Mouse (Mus musculus): ENCODE measurements around the gene Map3k20. TPM values are rescaled to one million over a fixed set of nuclear protein-coding genes. Genes with fewer than 3 reads are reported as not detected.

Gene Map3k20
- polyA plus RNA-seq, 1 experiment from 2014 or later = 10.1 TPM

DNA sequence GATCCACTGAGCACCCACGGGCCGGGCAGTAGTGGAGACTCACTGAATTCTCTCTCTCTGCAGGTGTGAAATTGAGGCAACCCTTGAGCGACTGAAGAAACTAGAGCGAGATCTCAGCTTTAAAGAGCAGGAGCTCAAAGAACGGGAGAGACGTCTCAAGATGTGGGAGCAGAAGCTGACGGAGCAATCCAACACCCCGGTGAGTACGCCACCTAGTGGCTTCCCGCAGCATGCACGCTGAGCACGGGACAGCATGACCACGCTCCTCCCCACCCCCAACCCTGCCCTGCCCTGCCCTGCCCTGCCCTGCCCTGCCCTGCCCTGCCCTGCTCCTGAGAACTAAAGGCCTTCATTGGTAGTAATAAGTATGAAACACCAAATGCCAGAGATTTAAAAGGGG, 112.8 kb downstream of the Map3k20 start:
- Histone ChIP-seq H3K4me1 (ENCODE audit: control insufficient read depth, insufficient read depth, low read length) (0 out of 2 replicates have a peak, but pooled peaks cover 2% of the 10 kb centered on the region), H3K27ac (replicated peaks; ENCODE audit: low read depth, low read length) (no peak overlapping the region), H3K9ac (ENCODE audit: low read length) (no peak overlapping the region), H3K36me3 (ENCODE audit: control insufficient read depth, insufficient read depth, low read length) (no peaks in the 10 kb centered on the region), H3K4me3 (ENCODE audit: low read depth, low read length) (no peak overlapping the region), H3K4me2 (ENCODE audit: low read depth, severe bottlenecking) (no peak overlapping the region), H3K27me3 (ENCODE audit: control insufficient read depth, insufficient read depth, low read length) (no peaks in the 10 kb centered on the region), H3K9me3 (ENCODE audit: control insufficient read depth, low read length) (no peaks in the 10 kb centered on the region; the same call in 1 of the 2 replicates)
- WGBS = 20% methylated on average over 13 of the region's 13 CpGs
- peak; percentile 74 for DNase-seq (ENCODE audit: low spot score)
- ATAC-seq (ENCODE audit: insufficient number of reproducible peaks, low FRiP score, low TSS enrichment, low read depth) = no peak

DNA sequence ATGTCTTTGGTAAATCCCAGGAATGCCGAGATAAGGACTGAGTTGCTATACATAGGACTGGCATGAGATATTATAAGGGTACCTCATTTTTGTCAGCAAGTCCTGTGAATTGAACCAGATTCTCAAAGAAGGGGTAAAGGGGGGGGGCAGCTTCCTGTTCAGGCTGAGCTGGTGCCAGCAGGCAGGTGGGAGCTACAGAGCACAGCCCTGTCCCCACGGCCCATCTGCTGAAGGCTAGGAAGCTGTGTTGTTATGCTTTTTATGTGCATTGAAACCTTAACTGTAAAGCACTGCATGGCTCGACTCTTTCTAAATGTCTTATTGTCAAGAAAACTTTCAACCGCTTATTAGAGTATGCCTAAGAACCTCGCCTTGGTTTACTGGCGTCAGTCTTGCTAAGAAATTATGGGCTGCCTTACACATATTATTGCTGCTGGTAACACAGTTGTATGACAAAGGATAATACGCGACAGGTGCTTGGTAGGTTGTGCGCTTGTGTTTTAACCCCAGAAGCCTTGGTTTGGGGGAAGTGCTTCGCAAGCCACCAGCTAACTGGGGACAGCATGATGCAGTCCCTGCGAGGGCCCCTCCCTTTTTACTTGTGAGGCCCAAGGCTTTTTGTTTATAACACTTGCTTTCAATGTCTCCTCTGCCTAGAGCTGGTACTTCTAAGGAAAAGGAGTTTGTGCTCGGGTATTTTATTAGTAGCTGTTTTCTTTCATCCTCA, 114.2 kb downstream of the Map3k20 start:
- Histone ChIP-seq H3K27me3 (ENCODE audit: control insufficient read depth, insufficient read depth, low read length) (no peaks in the 10 kb centered on the region), H3K4me1 (ENCODE audit: control insufficient read depth, insufficient read depth, low read length) (0 out of 2 replicates have a peak, but pooled peaks cover 2% of the 10 kb centered on the region), H3K4me2 (ENCODE audit: low read depth, severe bottlenecking) (no peak overlapping the region), H3K27ac (replicated peaks; ENCODE audit: low read depth, low read length) (no peak overlapping the region), H3K36me3 (ENCODE audit: control insufficient read depth, insufficient read depth, low read length) (no peaks in the 10 kb centered on the region), H3K9me3 (ENCODE audit: control insufficient read depth, low read length) (no peaks in the 10 kb centered on the region; the same call in 1 of the 2 replicates), H3K9ac (ENCODE audit: low read length) (no peak overlapping the region), H3K4me3 (ENCODE audit: low read depth, low read length) (no peak overlapping the region)
- WGBS = 62% methylated on average over 12 of the region's 12 CpGs
- ATAC-seq (ENCODE audit: insufficient number of reproducible peaks, low FRiP score, low TSS enrichment, low read depth) (no peak), DNase-seq (ENCODE audit: low spot score) (no peak)

DNA sequence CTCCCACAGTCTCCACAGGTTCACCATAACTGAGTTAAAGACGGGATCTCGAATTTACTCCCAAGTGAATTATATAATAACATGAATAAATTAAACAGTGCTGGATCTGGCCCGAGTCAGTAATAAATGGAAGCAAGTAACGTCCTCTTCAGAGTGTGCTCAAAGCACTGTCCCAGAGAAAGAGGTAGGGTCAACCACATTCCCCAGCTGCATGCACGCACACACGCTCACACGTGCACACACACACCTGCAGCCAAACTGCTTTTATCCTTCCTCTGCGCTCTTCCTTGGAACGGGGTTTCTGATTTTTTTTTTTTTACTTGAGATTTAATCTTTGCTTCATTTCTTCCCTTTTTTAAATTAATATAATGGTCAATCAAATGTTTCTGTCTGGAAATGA, 115.9 kb downstream of the Map3k20 start:
- DNase-seq (ENCODE audit: low spot score) = no peak
- Histone ChIP-seq H3K36me3 (ENCODE audit: control insufficient read depth, insufficient read depth, low read length) (no peaks in the 10 kb centered on the region), H3K9ac (ENCODE audit: low read length) (no peak overlapping the region), H3K27me3 (ENCODE audit: control insufficient read depth, insufficient read depth, low read length) (no peaks in the 10 kb centered on the region), H3K9me3 (ENCODE audit: control insufficient read depth, low read length) (no peaks in the 10 kb centered on the region), H3K4me3 (ENCODE audit: low read depth, low read length) (no peak overlapping the region), H3K4me1 (ENCODE audit: control insufficient read depth, insufficient read depth, low read length) (0 out of 2 replicates have a peak, but pooled peaks cover 2% of the 10 kb centered on the region), H3K4me2 (ENCODE audit: low read depth, severe bottlenecking) (no peak overlapping the region), H3K27ac (replicated peaks; ENCODE audit: low read depth, low read length) (no peak overlapping the region)
- WGBS = 92% methylated on average over 9 of the region's 9 CpGs
- no peak for ATAC-seq (ENCODE audit: insufficient number of reproducible peaks, low FRiP score, low TSS enrichment, low read depth)

DNA sequence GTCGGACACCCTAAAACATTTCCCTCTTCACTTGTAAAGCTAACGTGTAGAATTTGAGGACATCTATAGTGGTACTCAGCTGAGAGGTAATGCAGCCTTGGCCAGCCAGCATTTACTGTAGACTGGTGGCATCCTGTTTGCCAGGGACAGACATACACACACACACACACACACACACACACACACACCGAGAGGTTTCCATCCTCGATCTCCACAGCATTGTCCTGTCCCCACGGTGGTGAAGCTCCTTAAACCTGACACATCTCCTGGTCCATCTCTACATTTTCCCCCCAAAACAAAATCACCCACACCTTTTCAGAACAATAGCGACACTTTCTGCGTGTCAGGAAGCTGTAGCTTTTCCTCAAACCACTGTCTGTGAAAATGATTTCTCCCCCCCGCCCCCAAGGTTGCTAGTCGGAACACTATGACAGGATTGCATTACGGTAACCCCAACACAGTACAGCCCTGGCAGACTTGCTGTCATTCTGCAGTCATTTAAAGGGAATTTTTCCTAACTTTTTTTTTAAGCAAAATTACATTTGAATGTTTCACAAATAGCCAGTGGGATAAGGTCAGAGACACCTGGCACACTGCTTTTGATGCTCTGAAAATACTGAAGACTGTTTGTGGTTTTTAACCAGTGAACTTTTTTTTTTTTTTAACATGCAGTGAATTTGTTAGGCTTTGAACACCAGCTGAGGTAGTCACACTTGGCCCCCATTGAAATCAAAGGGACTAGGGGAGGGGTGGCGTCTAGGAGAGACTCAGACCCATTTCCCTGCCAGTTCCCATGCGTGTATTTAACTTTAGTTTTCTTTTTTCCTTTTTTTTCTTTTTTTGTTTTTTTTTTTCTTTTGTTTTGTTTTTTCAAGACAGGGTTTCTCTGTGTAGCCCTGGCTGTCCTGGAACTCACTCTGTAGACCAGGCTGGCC, 120.5 kb downstream of the Map3k20 start:
- no peak for ATAC-seq (ENCODE audit: insufficient number of reproducible peaks, low FRiP score, low TSS enrichment, low read depth)
- no peak overlapping the region for H3K4me2 ChIP-seq (ENCODE audit: low read depth, severe bottlenecking)
- WGBS = 90% methylated on average over 12 of the region's 12 CpGs

DNA sequence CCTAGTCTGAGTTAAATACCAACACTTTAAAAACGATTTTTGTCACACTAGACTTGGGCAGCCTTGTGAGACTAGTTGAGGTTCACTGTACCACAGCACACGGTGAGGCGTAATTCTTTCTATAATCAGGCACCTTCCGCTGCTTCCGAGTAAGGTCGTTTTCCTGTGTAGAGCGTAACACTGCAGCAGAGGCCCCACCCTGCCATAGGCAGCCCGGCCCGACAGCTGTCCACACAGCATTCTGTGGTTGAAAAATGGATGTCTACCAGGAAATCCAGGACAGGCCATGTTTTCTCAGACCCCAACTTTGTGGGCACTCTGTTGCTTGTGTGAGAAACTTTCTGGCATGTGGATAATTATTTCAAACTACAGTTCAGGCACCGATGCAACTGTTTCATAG, 121.3 kb downstream of the Map3k20 start:
- Histone ChIP-seq H3K4me2 (ENCODE audit: low read depth, severe bottlenecking) (no peak overlapping the region; the same call in 1 of the 2 replicates), H3K9ac (ENCODE audit: low read length) (no peak overlapping the region), H3K27ac (replicated peaks; ENCODE audit: low read depth, low read length) (no peak overlapping the region), H3K36me3 (ENCODE audit: control insufficient read depth, insufficient read depth, low read length) (no peaks in the 10 kb centered on the region), H3K9me3 (ENCODE audit: control insufficient read depth, low read length) (no peaks in the 10 kb centered on the region), H3K4me3 (ENCODE audit: low read depth, low read length) (no peak overlapping the region), H3K4me1 (ENCODE audit: control insufficient read depth, insufficient read depth, low read length) (no peaks in the 10 kb centered on the region), H3K27me3 (ENCODE audit: control insufficient read depth, insufficient read depth, low read length) (no peaks in the 10 kb centered on the region)
- no peak for DNase-seq (ENCODE audit: low spot score)
- no peak for ATAC-seq (ENCODE audit: insufficient number of reproducible peaks, low FRiP score, low TSS enrichment, low read depth)
- WGBS = 54% methylated on average over 10 of the region's 10 CpGs

More for the DNA sequence above, 120.5 kb downstream of the Map3k20 start:
- Histone ChIP-seq H3K4me1 (ENCODE audit: control insufficient read depth, insufficient read depth, low read length) (no peaks in the 10 kb centered on the region), H3K27me3 (ENCODE audit: control insufficient read depth, insufficient read depth, low read length) (no peaks in the 10 kb centered on the region), H3K36me3 (ENCODE audit: control insufficient read depth, insufficient read depth, low read length) (no peaks in the 10 kb centered on the region), H3K27ac (replicated peaks; ENCODE audit: low read depth, low read length) (no peak overlapping the region), H3K9me3 (ENCODE audit: control insufficient read depth, low read length) (no peaks in the 10 kb centered on the region), H3K9ac (ENCODE audit: low read length) (no peak overlapping the region), H3K4me3 (ENCODE audit: low read depth, low read length) (no peak overlapping the region)
- no peak for DNase-seq (ENCODE audit: low spot score)

DNA sequence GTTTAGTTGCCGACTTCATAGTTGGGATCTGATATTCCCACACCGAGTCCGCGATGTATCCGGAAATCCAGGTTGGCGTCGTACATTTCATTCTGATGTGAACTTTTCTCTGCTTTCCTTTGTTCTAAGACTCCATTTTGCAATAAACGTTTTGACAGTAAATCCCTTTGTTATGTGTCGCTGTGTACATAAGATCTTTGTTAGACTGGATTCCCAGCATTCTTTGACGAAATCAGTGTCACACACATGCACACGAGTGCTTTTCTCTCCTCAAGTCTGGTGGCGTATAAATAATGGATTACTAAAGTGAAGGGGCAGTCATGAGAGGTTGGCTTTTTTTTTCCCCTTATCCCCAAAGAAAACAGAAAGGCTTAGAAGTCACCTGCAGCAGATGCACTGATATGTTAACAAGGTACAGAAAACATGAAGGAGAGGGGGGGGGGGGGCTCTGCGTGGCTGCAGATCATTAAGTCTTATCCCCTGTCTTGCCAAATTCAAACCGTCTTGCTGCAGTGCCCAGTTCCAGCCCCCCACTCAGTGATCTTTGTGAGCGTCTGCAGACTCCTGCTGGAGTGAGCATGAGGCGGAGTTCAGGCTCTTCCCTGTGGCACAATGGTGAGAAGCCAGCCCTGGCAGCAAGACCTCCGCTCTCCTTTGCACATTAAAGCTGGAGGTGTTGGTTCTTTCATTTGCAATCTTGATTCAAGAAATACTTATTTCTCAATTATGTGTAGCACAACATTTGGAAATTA, 122.1 kb downstream of the Map3k20 start:
- Histone ChIP-seq H3K9ac (ENCODE audit: low read length) (no peak overlapping the region; the same call in 1 of the 2 replicates), H3K4me2 (ENCODE audit: low read depth, severe bottlenecking) (no peak overlapping the region), H3K27me3 (ENCODE audit: control insufficient read depth, insufficient read depth, low read length) (no peaks in the 10 kb centered on the region), H3K4me3 (ENCODE audit: low read depth, low read length) (no peak overlapping the region), H3K9me3 (ENCODE audit: control insufficient read depth, low read length) (no peaks in the 10 kb centered on the region), H3K36me3 (ENCODE audit: control insufficient read depth, insufficient read depth, low read length) (no peaks in the 10 kb centered on the region), H3K27ac (replicated peaks; ENCODE audit: low read depth, low read length) (no peak overlapping the region), H3K4me1 (ENCODE audit: control insufficient read depth, insufficient read depth, low read length) (no peaks in the 10 kb centered on the region)
- DNase-seq (ENCODE audit: low spot score) (no peak), ATAC-seq (ENCODE audit: insufficient number of reproducible peaks, low FRiP score, low TSS enrichment, low read depth) (no peak)
- 74% methylated on average over 17 of the region's 17 CpGs for whole genome bisulfite sequencing

DNA sequence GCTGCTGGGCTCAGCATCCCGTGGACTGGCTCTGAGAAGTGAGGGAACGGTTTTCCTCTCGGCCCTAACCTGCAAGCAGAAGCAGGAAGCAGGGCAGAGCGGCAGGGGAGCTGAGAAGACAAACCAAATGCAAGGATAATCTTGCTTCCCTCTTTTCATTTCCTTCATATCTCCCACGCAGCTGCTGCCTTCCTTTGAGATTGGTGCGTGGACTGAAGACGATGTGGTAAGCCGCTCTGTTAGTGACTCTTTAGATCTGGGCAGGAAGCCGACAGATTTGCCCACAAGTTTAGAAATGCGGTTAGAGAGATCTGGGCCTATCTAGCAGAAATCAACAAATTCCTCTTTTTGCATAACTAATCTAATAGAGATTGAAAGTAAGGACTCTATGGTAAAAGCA, 124.5 kb downstream of the Map3k20 start:
- 88% methylated on average over 10 of the region's 10 CpGs for WGBS

DNA sequence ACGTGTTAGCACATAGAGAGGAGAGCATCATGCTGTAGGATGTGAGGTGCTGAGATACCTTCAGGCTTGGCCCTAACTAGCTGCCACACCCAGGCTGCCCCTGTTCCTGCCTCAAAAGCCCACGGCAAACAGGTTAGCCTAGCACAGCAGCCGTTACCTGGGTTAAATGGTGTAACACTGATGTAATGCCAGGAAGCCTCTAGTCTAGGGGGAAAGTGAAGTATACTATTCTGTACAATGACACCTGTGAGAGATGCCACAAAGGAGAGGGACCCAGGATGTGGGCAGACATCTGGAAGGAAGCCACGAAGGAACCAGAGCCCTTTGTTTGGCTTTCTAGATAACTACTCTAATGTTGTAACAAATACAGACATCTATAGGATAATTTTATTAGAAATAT, 126.8 kb downstream of the Map3k20 start:
- Histone ChIP-seq H3K9me3 (ENCODE audit: control insufficient read depth, low read length) (no peaks in the 10 kb centered on the region), H3K36me3 (ENCODE audit: control insufficient read depth, insufficient read depth, low read length) (no peaks in the 10 kb centered on the region), H3K9ac (ENCODE audit: low read length) (no peak overlapping the region), H3K27ac (replicated peaks; ENCODE audit: low read depth, low read length) (no peak overlapping the region), H3K27me3 (ENCODE audit: control insufficient read depth, insufficient read depth, low read length) (no peaks in the 10 kb centered on the region), H3K4me1 (ENCODE audit: control insufficient read depth, insufficient read depth, low read length) (no peaks in the 10 kb centered on the region), H3K4me3 (ENCODE audit: low read depth, low read length) (no peak overlapping the region), H3K4me2 (ENCODE audit: low read depth, severe bottlenecking) (no peak overlapping the region)
- 90% methylated on average over 4 of the region's 4 CpGs for WGBS
- DNase-seq (ENCODE audit: low spot score) (no peak), ATAC-seq (ENCODE audit: insufficient number of reproducible peaks, low FRiP score, low TSS enrichment, low read depth) (no peak)

More for the DNA sequence above, 124.5 kb downstream of the Map3k20 start:
- H3K27me3 ChIP-seq (ENCODE audit: control insufficient read depth, insufficient read depth, low read length) = no peaks in the 10 kb centered on the region
- no peaks in the 10 kb centered on the region for H3K36me3 ChIP-seq (ENCODE audit: control insufficient read depth, insufficient read depth, low read length)
- H3K27ac ChIP-seq (replicated peaks; ENCODE audit: low read depth, low read length) = no peak overlapping the region
- H3K9me3 ChIP-seq (ENCODE audit: control insufficient read depth, low read length) = no peaks in the 10 kb centered on the region
- no peak overlapping the region for H3K4me2 ChIP-seq (ENCODE audit: low read depth, severe bottlenecking)
- H3K4me1 ChIP-seq (ENCODE audit: control insufficient read depth, insufficient read depth, low read length) = no peaks in the 10 kb centered on the region
- no peak overlapping the region for H3K4me3 ChIP-seq (ENCODE audit: low read depth, low read length)
- no peak overlapping the region for H3K9ac ChIP-seq (ENCODE audit: low read length)
- DNase-seq (ENCODE audit: low spot score) (no peak), ATAC-seq (ENCODE audit: insufficient number of reproducible peaks, low FRiP score, low TSS enrichment, low read depth) (no peak)

Data from limb, embryonic 11.5 days (tissue).